In the genomic region with DNA sequence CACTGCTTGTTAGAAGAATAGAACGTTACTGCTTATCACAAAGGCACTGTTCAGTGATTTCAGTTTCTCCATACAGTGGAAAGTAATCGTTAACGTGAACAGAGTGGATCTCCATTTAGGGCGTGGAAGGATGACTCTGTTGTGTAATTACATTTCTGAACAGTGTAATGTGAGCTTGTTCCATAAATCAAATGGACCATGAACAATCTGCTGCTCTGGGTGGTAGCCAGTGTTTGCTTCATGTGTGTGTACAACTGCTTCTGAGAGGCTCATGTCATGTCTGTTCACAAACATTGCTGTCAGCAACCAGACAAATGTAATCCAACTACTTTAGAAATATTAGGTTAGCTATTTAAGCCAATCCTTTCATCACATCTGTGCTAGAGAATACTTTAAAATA, we compare ENCODE assay signal across 19 mouse cellular contexts. TPM values are rescaled to one million over a fixed set of nuclear protein-coding genes. Genes with fewer than 3 reads are reported as not detected.
DNase-seq lines count a peak whose midpoint lies in the region; TF ChIP-seq lines count a peak whose summit lies in the region.
"Had no signal": no experiment of that assay in that cellular context is flagged by ENCODE, and none has a peak within 500 bp of the region (broad histone marks: within the 10 kb centered on the region; RNA-seq: fewer than 3 reads in every experiment).

No protein-coding gene starts in this region.

- peak; percentile 52 for DNase-seq in cerebellum, adult 9-10 months
- DNase-seq in cerebellum, postnatal 4 days (ENCODE audit: low spot score in 2 of 2), result no peak
- DNase-seq in MEL (ENCODE audit: low read depth, low spot score), result peak; percentile 30
- DNase-seq in Muller cell, postnatal 12 days (ENCODE audit: inconsistent ontology term), result peak; percentile 50
- peak; percentile 44 for DNase-seq in retina, embryonic 14.5 days (ENCODE audit: low spot score)
- no peak for DNase-seq in left cerebral cortex, adult 11 months (ENCODE audit: low spot score)
- DNase-seq in urinary bladder, postnatal 36 days (ENCODE audit: low spot score in 2 of 2), result no peak
- DNase-seq: adrenal gland, postnatal 14 days; embryo, embryonic 11 days; heart, adult 2 months; kidney, adult 18-20 months had no signal

- no peak for TF ChIP-seq POLR2A in MEL (IDR thresholded peaks at IDR 0.05; ENCODE audit: control insufficient read depth in 1 of 2, insufficient read depth in 1 of 2, low read depth in 1 of 2, low read length in 2 of 2, poor library complexity in 1 of 2)

- no peak overlapping the region for H3K4me3 ChIP-seq in MEL (ENCODE audit: control insufficient read depth in 1 of 2, insufficient read depth in 1 of 2, low read depth in 2 of 2, low read length in 2 of 2)
- H3K4me3 ChIP-seq: embryonic facial prominence, embryonic 12.5 days; forebrain, embryonic 15.5 days; heart, adult 2 months; heart, embryonic 12.5 days; hindbrain, embryonic 10.5 days; intestine, embryonic 15.5 days had no signal

- H3K4me1 ChIP-seq in MEL (ENCODE audit: control insufficient read depth in 1 of 2, insufficient read depth in 2 of 2, low read length in 2 of 2), result no peaks in the 10 kb centered on the region
- H3K4me1 ChIP-seq: embryonic facial prominence, embryonic 12.5 days; forebrain, embryonic 15.5 days; heart, embryonic 12.5 days; hindbrain, embryonic 10.5 days; intestine, embryonic 15.5 days had no signal

- H3K79me2 ChIP-seq in MEL (ENCODE audit: control insufficient read depth, insufficient read depth, low read length, poor library complexity), result no peaks in the 10 kb centered on the region; the same call in 1 of the 2 replicates

- no peaks in the 10 kb centered on the region for H3K27me3 ChIP-seq in MEL (ENCODE audit: control insufficient read depth in 1 of 2, insufficient read depth in 2 of 2, low read length in 2 of 2)
- H3K27me3 ChIP-seq: CH12.LX; embryonic facial prominence, embryonic 12.5 days; forebrain, embryonic 15.5 days; heart, embryonic 12.5 days; intestine, embryonic 15.5 days; Patski had no signal

- no peak for TF ChIP-seq RAD21 in MEL (IDR thresholded peaks at IDR 0.05; ENCODE audit: low read depth, low read length)

- no peak for TF ChIP-seq EP300 in MEL (IDR thresholded peaks at IDR 0.05; ENCODE audit: low read depth in 1 of 2, low read length in 2 of 2)

- H3K27ac ChIP-seq in MEL (ENCODE audit: control insufficient read depth, low read depth, low read length), result no peak overlapping the region
- H3K27ac ChIP-seq: embryonic facial prominence, embryonic 12.5 days; forebrain, embryonic 15.5 days; heart, adult 2 months; hindbrain, embryonic 10.5 days; hindbrain, embryonic 14.5 days; intestine, embryonic 15.5 days had no signal

- no peak for TF ChIP-seq CTCF in MEL (IDR thresholded peaks at IDR 0.05 in 2 of 3, conservative IDR thresholded peaks at IDR 0.05 in 1 of 3; ENCODE audit: control insufficient read depth in 1 of 3, insufficient read depth in 1 of 3, low read depth in 2 of 3, low read length in 3 of 3, poor library complexity in 1 of 3, severe bottlenecking in 1 of 3)

- H3K9me3 ChIP-seq in MEL (replicated peaks; ENCODE audit: insufficient read depth, low read length), result no peaks in the 10 kb centered on the region
- H3K9me3 ChIP-seq: embryonic facial prominence, embryonic 12.5 days; forebrain, embryonic 15.5 days; heart, embryonic 12.5 days; hindbrain, embryonic 10.5 days; intestine, embryonic 15.5 days had no signal

- peaks cover 0 to 38% of the 10 kb centered on the region in 2 experiments; a peak in 2 of 4 replicates for H3K36me3 ChIP-seq in MEL (ENCODE audit: control insufficient read depth in 1 of 2, insufficient read depth in 2 of 2, low read length in 2 of 2)

- no peak overlapping the region for H3K9ac ChIP-seq in MEL (ENCODE audit: control insufficient read depth, low read depth, low read length, poor library complexity, severe bottlenecking)
- H3K9ac ChIP-seq: embryonic facial prominence, embryonic 12.5 days; forebrain, embryonic 15.5 days; heart, embryonic 12.5 days; hindbrain, embryonic 14.5 days; intestine, embryonic 15.5 days had no signal

TF ChIP-seq in MEL, 35 proteins besides CTCF, POLR2A, EP300 and RAD21:
- TF ChIP-seq USF2 (IDR thresholded peaks at IDR 0.05; ENCODE audit: borderline replicate concordance in 1 of 2, insufficient read depth in 1 of 2, low read depth in 1 of 2, low read length in 2 of 2) (no peak), MEF2A (IDR thresholded peaks at IDR 0.05; ENCODE audit: extremely low read depth, insufficient replicate concordance, low read depth, low read length, poor library complexity, severe bottlenecking) (no peak), MAZ (IDR thresholded peaks at IDR 0.05; ENCODE audit: low read depth, low read length) (no peak), BHLHE40 (IDR thresholded peaks at IDR 0.05; ENCODE audit: borderline replicate concordance, low read depth, low read length) (no peak), GABPA (IDR thresholded peaks at IDR 0.05; ENCODE audit: low read depth, low read length) (no peak), MXI1 (IDR thresholded peaks at IDR 0.05; ENCODE audit: low read depth, low read length) (no peak), TCF12 (IDR thresholded peaks at IDR 0.05; ENCODE audit: low read depth, low read length) (no peak), SMC3 (IDR thresholded peaks at IDR 0.05; ENCODE audit: low read depth, low read length) (no peak), CHD2 (IDR thresholded peaks at IDR 0.05; ENCODE audit: low read length) (no peak), MYB (IDR thresholded peaks at IDR 0.05; ENCODE audit: low read depth, low read length) (no peak), POLR2AphosphoS5 (IDR thresholded peaks at IDR 0.05; ENCODE audit: borderline replicate concordance, low read depth, low read length) (no peak), ZC3H11A (IDR thresholded peaks at IDR 0.05; ENCODE audit: low read depth, low read length) (no peak), GATA1 (IDR thresholded peaks at IDR 0.05; ENCODE audit: low read depth, low read length) (no peak)

RNA-seq across cellular contexts. Expression of a gene that starts 27.5 kb away (rescaled TPM):
- 22.8 and 24.7 TPM in 2 replicates for total RNA-seq in MEL (2012; rRNA removed)
- 10 to 100 TPM; 26.4 to 75.3 TPM for polyA plus RNA-seq in MEL (2012; ENCODE audit: insufficient read depth in 1 of 2, insufficient read length in 2 of 2, low read depth in 1 of 2, low replicate concordance in 2 of 2, missing spikeins in 1 of 2)

RNA-seq across cellular contexts. Expression of a gene that starts 49.8 kb away (rescaled TPM):
- total RNA-seq in MEL (2012; rRNA removed), result 57.0 and 58.6 TPM in 2 replicates
- polyA plus RNA-seq in MEL (2012; ENCODE audit: insufficient read depth in 1 of 2, insufficient read length in 2 of 2, low read depth in 1 of 2, low replicate concordance in 2 of 2, missing spikeins in 1 of 2), result 10 to 100 TPM in 1 of 2 experiments, not detected in 1; 48.2 TPM

Comparison
In these comparisons a context has a peak if more than half of its experiments do, and no peak if none do; other contexts are left out.
1. DNase-seq: peak in cerebellum, adult 9-10 months (single experiment), MEL (single experiment), Muller cell, postnatal 12 days (single experiment) and retina, embryonic 14.5 days (single experiment); none in cerebellum, postnatal 4 days (0 of 2), left cerebral cortex, adult 11 months (single experiment) and urinary bladder, postnatal 36 days (0 of 2).